Mouse (Mus musculus): ENCODE results near the gene Sh3gl2.

Sh3gl2 gene

GRCm38 (mm10) chr4:85613331-85613730, 408.4 kb downstream of the Sh3gl2 start:
- no peak for DNase-seq (ENCODE audit: low spot score)

DNA sequence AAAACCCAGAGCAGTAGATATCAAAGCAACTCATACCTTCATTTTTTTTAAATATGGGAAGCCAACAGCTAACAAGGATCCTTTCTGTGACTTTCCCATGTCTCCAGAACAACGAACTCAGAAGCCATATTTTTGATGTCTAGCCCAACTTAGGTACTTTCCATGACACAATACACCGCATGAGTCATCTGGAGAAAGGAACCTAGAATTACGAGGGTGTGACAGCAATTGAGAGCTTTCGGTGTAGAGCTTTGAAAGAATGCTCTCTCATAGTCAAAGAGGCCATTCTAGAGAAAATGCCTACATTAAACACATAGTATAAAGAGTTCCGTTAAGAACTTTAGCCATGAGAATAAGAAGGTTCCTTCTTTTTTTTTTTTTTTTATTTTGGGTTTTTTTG, 413.8 kb downstream of the Sh3gl2 start:
- no peak for DNase-seq (ENCODE audit: low spot score)

DNA sequence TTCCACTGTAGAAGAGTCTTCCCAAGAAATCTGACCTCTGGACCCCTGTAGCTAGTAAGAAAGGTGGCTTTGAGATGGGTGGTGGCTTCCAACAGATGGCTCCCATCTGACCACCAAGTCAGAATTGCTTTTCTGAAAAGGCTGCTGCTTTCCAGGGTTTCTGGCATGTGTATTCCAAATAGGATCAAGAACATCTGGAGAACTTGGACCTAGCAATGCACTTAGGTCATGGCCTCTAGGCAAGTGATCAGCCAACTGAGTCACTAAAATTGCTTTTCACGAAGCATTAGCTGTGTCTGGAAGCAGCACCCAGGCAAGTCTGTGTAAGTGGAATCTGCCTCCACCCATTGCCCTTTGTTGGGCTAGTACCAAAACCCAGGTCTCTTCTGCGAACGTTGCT, 414.3 kb downstream of the Sh3gl2 start:
- DNase-seq (ENCODE audit: low spot score), result peak; percentile 5

GRCm38 (mm10) chr4:85629381-85629780, 424.5 kb downstream of the Sh3gl2 start:
- DNase-seq (ENCODE audit: low spot score), result no peak

DNA sequence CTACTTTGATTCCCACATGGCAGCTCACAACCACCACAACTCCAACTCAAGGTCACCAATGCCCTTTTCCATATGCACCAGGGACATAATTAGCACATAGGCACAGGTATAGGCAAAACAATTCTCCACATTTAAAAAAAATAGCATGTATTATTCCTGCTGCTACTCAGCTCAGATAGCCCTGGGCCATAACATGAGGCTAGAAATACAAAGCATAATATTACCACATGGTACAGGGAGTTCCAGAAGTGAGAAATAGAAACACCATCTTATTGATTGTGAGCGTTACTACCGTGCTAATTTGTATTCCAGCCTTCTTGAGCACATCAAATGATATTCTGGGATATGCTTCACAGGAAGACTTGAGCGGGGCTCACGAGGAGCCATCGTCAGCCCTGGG, 464.3 kb downstream of the Sh3gl2 start:
- no peak for DNase-seq (ENCODE audit: low spot score)

- no peak for DNase-seq (ENCODE audit: low spot score)
Observed at GRCm38 (mm10) chr4:85669735-85670134, 464.8 kb downstream of the Sh3gl2 start.

DNA sequence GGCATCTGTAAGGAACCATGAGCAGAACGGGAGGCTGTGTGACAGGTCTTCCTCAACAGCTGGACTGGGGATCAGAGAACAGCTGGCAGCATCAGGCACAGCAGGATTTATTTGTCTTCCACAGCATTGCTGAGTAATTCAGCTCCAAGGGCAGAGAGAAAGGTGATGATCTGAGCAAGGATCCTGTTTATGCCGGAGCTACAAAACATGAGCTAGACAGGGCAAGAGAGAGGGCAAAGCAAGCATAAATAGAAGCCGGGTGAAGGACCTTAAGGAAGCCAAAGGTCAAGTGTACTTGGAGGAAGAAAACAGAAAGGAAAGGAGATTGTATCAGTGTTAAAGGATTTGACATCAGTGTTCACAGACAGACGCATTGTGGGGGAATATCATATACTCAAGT, 467.4 kb downstream of the Sh3gl2 start:
- no peak for DNase-seq (ENCODE audit: low spot score)

DNA sequence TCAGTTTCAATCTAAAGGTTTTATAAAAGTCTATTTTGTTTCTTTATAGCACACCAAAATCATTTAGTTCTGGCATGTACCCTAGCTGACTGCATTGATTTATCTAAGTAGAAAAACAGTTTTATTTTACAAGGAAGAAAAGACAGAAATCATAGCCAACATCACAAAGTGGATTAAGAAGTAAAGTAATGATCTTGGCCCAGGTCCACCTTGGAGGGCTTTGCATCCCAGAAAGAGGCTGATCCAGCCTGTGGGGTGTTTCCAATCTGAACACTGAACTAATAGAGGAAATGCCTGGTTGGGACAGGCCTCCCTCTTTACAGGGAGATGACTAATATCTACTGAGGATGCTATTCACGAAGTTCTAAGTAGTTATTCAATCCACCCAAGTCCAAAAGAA, 472.7 kb downstream of the Sh3gl2 start:
- peak; percentile 5 for DNase-seq (ENCODE audit: low spot score)

- no peak for DNase-seq (ENCODE audit: low spot score)
Observed at GRCm38 (mm10) chr4:85686160-85686559, 481.2 kb downstream of the Sh3gl2 start.
